Mouse (Mus musculus): ENCODE data around the gene Rbm43.

Rbm43 gene

DNA sequence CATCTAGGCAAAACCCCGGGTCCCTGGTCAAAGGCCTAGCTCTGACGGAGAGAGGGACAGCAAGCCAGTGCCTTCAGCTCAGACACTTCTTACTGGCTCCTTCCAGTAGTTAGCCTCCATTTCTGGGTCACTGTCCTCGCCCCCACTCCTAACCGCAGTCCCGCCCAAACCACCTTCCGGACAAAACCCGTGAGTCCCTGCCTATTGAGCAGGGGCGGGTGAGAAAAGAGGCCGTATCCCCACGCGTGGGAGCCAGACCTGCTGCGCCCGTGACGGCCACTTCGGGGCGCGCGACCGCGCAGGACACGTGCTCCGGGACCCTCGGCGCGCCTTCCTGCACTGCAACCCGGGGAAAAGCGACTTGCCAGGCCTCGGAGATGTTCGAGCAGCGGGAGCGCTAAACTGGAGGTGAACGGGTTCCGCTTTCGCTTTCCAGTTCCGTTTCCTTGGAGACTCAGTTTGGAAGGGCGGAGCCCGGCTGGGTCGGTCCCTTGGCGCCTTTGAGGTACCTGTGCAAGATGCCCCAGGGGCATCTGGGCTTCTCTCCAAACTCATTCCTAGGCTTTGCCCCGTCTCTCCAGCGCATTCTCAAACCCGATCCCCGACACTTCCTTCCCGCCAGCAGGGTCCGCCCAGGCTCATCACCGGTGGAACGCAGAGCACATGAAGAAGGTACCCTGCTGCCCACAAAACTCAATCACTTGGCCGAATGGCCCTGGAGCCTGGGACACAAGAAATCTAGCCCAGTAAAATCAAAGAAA, at the start of gene Rbm43:
Gene Rbm43 (minus strand): TSS at position 590 of the 761 bp plus-strand sequence.
- Histone ChIP-seq H3K9me3 (ENCODE audit: low read length) (peaks cover 14% of the 10 kb centered on the region), H3K27me3 (ENCODE audit: insufficient read depth, low read length) (peaks cover 24% of the 10 kb centered on the region), H3K36me3 (ENCODE audit: insufficient read depth, low read length) (peaks cover 4% of the 10 kb centered on the region; the same call in 1 of the 2 replicates), H3K4me1 (replicated peaks; ENCODE audit: low read depth, low read length) (peaks cover 25% of the 10 kb centered on the region), H3K4me3 (replicated peaks; ENCODE audit: low read length) (peak within 1 kb of the TSS; percentile 78)
- TF ChIP-seq POU5F1 (IDR thresholded peaks at IDR 0.05; ENCODE audit: borderline replicate concordance, low read length) (no peak), NANOG (IDR thresholded peaks at IDR 0.05; ENCODE audit: borderline replicate concordance, low read length) (no peak), CTCF (conservative IDR thresholded peaks at IDR 0.05; ENCODE audit: low read length) (no peak)

- TF ChIP-seq POU5F1 (IDR thresholded peaks at IDR 0.05; ENCODE audit: borderline replicate concordance, low read length) (no peak), NANOG (IDR thresholded peaks at IDR 0.05; ENCODE audit: borderline replicate concordance, low read length) (no peak), CTCF (conservative IDR thresholded peaks at IDR 0.05; ENCODE audit: low read length) (no peak)
- peaks cover 6% of the 10 kb centered on the region for H3K4me1 ChIP-seq (replicated peaks; ENCODE audit: low read depth, low read length)
- H3K36me3 ChIP-seq (ENCODE audit: insufficient read depth, low read length) = no peaks in the 10 kb centered on the region; the same call in 1 of the 2 replicates
- no peaks in the 10 kb centered on the region for H3K27me3 ChIP-seq (ENCODE audit: insufficient read depth, low read length)
- no peak overlapping the region for H3K4me3 ChIP-seq (replicated peaks; ENCODE audit: low read length)
- H3K9me3 ChIP-seq (ENCODE audit: low read length) = peaks cover 40% of the 10 kb centered on the region
These were observed 47.3 kb upstream of the Rbm43 start for GRCm38 (mm10) chr2:51982288-51982687.

DNA sequence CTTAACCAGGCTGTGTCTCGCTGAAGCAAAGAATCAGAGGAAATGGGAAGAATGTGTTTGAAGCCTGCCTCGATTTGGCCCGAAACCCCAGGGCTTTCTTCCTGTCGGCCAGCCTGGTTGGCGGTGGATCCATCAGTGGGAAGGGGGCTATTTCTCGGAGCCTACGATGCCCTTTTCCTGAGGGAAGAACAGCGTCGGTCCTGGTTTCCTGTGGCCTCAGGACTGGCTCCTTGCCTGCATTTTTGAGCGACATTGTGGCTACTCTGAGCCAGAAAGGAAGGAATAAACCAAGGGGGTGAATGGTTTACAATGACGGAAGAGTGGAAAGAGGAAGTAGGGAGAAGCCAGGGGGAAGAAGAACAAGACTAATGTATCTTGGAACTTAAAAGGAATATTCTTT, 46.7 kb upstream of the Rbm43 start:
- no peaks in the 10 kb centered on the region for H3K27me3 ChIP-seq (ENCODE audit: insufficient read depth, low read length)
- no peak overlapping the region for H3K4me3 ChIP-seq (replicated peaks; ENCODE audit: low read length)
- peaks cover 6% of the 10 kb centered on the region for H3K4me1 ChIP-seq (replicated peaks; ENCODE audit: low read depth, low read length)
- no peaks in the 10 kb centered on the region; the same call in 1 of the 2 replicates for H3K36me3 ChIP-seq (ENCODE audit: insufficient read depth, low read length)
- TF ChIP-seq POU5F1 (IDR thresholded peaks at IDR 0.05; ENCODE audit: borderline replicate concordance, low read length) = no peak
- no peak for TF ChIP-seq CTCF (conservative IDR thresholded peaks at IDR 0.05; ENCODE audit: low read length)
- no peak for TF ChIP-seq NANOG (IDR thresholded peaks at IDR 0.05; ENCODE audit: borderline replicate concordance, low read length)
- peaks cover 40% of the 10 kb centered on the region for H3K9me3 ChIP-seq (ENCODE audit: low read length)

GRCm38 (mm10) chr2:51973410-51973968, 38.5 kb upstream of the Rbm43 start, which contains the start of gene Nmi:
Gene Nmi (minus strand): TSS chr2:51973494.
- H3K27me3 ChIP-seq (ENCODE audit: insufficient read depth, low read length) = peaks cover 7% of the 10 kb centered on the region
- H3K4me1 ChIP-seq (replicated peaks; ENCODE audit: low read depth, low read length) = peaks cover 5% of the 10 kb centered on the region; the same call in 1 of the 2 replicates
- H3K4me3 ChIP-seq (replicated peaks; ENCODE audit: low read length) = peak within 1 kb of the TSS; percentile 52
- no peak for TF ChIP-seq CTCF (conservative IDR thresholded peaks at IDR 0.05; ENCODE audit: low read length)
- TF ChIP-seq POU5F1 (IDR thresholded peaks at IDR 0.05; ENCODE audit: borderline replicate concordance, low read length) = no peak
- TF ChIP-seq NANOG (IDR thresholded peaks at IDR 0.05; ENCODE audit: borderline replicate concordance, low read length) = no peak
- H3K9me3 ChIP-seq (ENCODE audit: low read length) = no peaks in the 10 kb centered on the region
- no peaks in the 10 kb centered on the region for H3K36me3 ChIP-seq (ENCODE audit: insufficient read depth, low read length)

DNA sequence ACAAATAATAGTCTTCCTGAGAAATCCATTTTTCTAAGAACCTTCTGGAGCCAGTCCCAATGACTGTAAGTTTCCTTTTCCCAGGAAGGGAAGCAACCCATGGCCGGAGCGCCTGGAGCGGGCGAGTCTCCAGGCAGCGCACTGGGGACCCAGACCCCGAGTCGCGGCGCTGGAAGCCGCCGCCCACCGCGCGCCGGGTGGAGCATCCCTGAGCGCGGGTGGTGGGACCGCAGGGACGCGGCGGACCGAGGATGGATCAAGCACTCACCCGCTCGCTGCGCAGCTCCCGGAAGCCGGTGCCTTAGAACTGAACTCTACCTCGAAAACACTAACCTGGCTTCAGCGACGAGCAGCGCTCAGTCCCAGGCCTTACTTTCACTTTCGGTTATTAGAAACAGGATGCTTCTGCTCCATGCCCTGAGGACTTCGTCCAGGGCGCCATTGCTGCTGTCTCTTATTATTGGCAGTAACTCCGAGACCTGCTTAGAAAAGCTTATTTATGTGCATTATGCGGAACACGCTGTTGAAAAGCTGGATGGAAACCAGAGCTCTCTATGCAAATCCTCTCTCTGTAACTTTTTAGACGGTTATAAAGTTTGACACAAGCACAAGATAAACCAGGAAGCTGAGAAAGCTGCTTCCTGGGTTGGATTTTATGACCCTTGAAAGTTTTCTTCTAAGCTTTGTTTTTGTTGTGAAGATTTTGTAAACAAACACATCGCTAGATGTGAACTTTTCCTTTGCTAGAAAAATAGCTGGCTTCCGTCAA, 37.9 kb upstream of the Rbm43 start:
- TF ChIP-seq CTCF (conservative IDR thresholded peaks at IDR 0.05; ENCODE audit: low read length) (no peak), POU5F1 (IDR thresholded peaks at IDR 0.05; ENCODE audit: borderline replicate concordance, low read length) (no peak), NANOG (IDR thresholded peaks at IDR 0.05; ENCODE audit: borderline replicate concordance, low read length) (no peak)
- Histone ChIP-seq H3K9me3 (ENCODE audit: low read length) (no peaks in the 10 kb centered on the region), H3K4me1 (replicated peaks; ENCODE audit: low read depth, low read length) (peaks cover 5% of the 10 kb centered on the region; the same call in 1 of the 2 replicates), H3K27me3 (ENCODE audit: insufficient read depth, low read length) (peaks cover 7% of the 10 kb centered on the region), H3K36me3 (ENCODE audit: insufficient read depth, low read length) (no peaks in the 10 kb centered on the region), H3K4me3 (replicated peaks; ENCODE audit: low read length) (peak overlapping the region; percentile 52)

DNA sequence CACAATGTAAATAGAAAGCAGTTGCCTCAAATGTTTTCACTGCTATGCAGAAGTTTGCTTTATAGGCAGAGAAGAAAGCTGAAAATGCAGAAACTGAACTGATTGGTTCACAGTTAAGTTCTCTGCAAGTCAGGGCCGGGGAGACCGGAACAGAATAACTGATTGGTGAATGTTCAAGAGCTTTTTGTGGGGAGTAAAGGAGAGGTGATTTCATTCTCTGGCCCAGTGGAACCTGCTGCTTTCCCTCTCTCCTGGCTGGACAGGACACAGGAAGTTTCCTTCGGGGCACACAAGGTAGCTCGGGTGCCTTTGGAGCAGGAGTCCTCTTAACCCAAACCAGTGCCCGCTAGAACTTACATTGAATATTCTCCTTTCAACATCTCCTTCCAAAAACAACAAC, 37.2 kb upstream of the Rbm43 start:
- Histone ChIP-seq H3K27me3 (ENCODE audit: insufficient read depth, low read length) (peaks cover 7% of the 10 kb centered on the region), H3K9me3 (ENCODE audit: low read length) (no peaks in the 10 kb centered on the region), H3K36me3 (ENCODE audit: insufficient read depth, low read length) (no peaks in the 10 kb centered on the region), H3K4me3 (replicated peaks; ENCODE audit: low read length) (0 out of 2 replicates have a peak overlapping the region, but pooled peaks have one; percentile 52), H3K4me1 (replicated peaks; ENCODE audit: low read depth, low read length) (peaks cover 5% of the 10 kb centered on the region; the same call in 1 of the 2 replicates)
- TF ChIP-seq NANOG (IDR thresholded peaks at IDR 0.05; ENCODE audit: borderline replicate concordance, low read length) (no peak), POU5F1 (IDR thresholded peaks at IDR 0.05; ENCODE audit: borderline replicate concordance, low read length) (no peak), CTCF (conservative IDR thresholded peaks at IDR 0.05; ENCODE audit: low read length) (no peak)

DNA sequence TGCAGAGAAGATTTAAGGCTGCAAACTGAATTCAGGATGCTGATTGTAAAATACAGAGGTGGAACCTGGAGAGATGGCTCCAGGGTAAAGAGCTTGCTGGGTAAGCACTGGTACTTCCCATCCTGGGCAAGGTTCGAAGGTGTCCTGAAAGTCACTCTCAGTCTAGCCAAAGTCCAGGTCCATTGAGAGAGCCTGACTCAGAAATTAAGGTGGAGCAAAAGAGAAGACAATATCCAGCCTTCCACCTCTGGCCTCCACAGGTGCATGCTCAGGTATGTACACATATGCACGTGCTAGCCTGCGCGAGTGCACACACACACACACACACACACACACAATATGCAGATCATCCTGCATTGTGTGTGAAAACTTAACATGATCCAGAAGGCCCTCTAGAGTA, 35.9 kb upstream of the Rbm43 start:
- no peaks in the 10 kb centered on the region for H3K36me3 ChIP-seq (ENCODE audit: insufficient read depth, low read length)
- peaks cover 5% of the 10 kb centered on the region; the same call in 1 of the 2 replicates for H3K4me1 ChIP-seq (replicated peaks; ENCODE audit: low read depth, low read length)
- H3K9me3 ChIP-seq (ENCODE audit: low read length) = no peaks in the 10 kb centered on the region
- TF ChIP-seq CTCF (conservative IDR thresholded peaks at IDR 0.05; ENCODE audit: low read length) (no peak), POU5F1 (IDR thresholded peaks at IDR 0.05; ENCODE audit: borderline replicate concordance, low read length) (no peak), NANOG (IDR thresholded peaks at IDR 0.05; ENCODE audit: borderline replicate concordance, low read length) (no peak)
- H3K4me3 ChIP-seq (replicated peaks; ENCODE audit: low read length) = no peak overlapping the region
- peaks cover 7% of the 10 kb centered on the region for H3K27me3 ChIP-seq (ENCODE audit: insufficient read depth, low read length)

- no peaks in the 10 kb centered on the region for H3K9me3 ChIP-seq (ENCODE audit: low read length)
- TF ChIP-seq POU5F1 (IDR thresholded peaks at IDR 0.05; ENCODE audit: borderline replicate concordance, low read length) = no peak
- TF ChIP-seq CTCF (conservative IDR thresholded peaks at IDR 0.05; ENCODE audit: low read length) = no peak
- no peak for TF ChIP-seq NANOG (IDR thresholded peaks at IDR 0.05; ENCODE audit: borderline replicate concordance, low read length)
- peaks cover 3% of the 10 kb centered on the region; the same call in 1 of the 2 replicates for H3K27me3 ChIP-seq (ENCODE audit: insufficient read depth, low read length)
- peaks cover 6% of the 10 kb centered on the region for H3K4me1 ChIP-seq (replicated peaks; ENCODE audit: low read depth, low read length)
- no peaks in the 10 kb centered on the region for H3K36me3 ChIP-seq (ENCODE audit: insufficient read depth, low read length)
- no peak overlapping the region for H3K4me3 ChIP-seq (replicated peaks; ENCODE audit: low read length)
These were observed 32.3 kb upstream of the Rbm43 start for GRCm38 (mm10) chr2:51967288-51967687.
